Mouse (Mus musculus): ENCODE measurements at regions not wholly inside any gene's neighbourhood (a gene's known extent, or its start where the extent isn't known, plus 50 kb on each side); places are given as distances from the start of the nearest gene placed in this dataset.
A peak's percentile ranks its signal among the peaks of the same experiment; 100 is the strongest.

DNA sequence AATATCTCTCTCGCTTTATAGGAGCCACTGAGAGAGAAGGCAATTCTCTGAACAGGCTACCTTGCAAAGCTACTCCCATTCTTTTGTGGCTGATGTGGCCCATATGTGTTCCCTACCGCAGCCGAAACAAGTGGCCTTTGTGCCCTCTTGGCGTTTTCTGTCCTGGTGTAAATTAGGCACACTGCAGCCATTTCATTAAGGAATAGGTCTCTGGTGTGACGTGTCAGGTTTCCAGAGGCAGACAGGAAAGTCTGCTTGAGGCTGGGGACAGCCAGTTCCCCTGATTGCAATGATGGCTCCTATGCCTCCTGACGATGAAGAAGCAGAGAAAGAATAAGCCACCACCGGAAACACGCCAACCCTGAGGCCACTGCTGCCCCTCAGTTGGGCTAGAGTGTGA is 59.3 kb upstream of the Bcor start:
- Histone ChIP-seq H3K27ac (replicated peaks) (no peak overlapping the region), H3K4me1 (no peaks in the 10 kb centered on the region), H3K36me3 (no peaks in the 10 kb centered on the region), H3K27me3 (ENCODE audit: low read depth, poor library complexity, severe bottlenecking) (peaks cover 26% of the 10 kb centered on the region), H3K9me3 (replicated peaks) (no peaks in the 10 kb centered on the region), H3K4me3 (no peak overlapping the region)
- 75% methylated on average over 8 of the region's 8 CpGs for WGBS
- DNase-seq (ENCODE audit: low spot score), result no peak

GRCm38 (mm10) chrX:12224314-12224713 is 64.2 kb upstream of the Bcor start:
- Histone ChIP-seq H3K4me1 (peaks cover 13% of the 10 kb centered on the region), H3K9me3 (replicated peaks) (no peaks in the 10 kb centered on the region), H3K4me3 (no peak overlapping the region), H3K36me3 (no peaks in the 10 kb centered on the region), H3K27me3 (ENCODE audit: low read depth, poor library complexity, severe bottlenecking) (peaks cover 55% of the 10 kb centered on the region), H3K27ac (replicated peaks) (no peak overlapping the region)
- WGBS, result 73% methylated on average over 4 of the region's 4 CpGs
- DNase-seq (ENCODE audit: low spot score), result no peak

DNA sequence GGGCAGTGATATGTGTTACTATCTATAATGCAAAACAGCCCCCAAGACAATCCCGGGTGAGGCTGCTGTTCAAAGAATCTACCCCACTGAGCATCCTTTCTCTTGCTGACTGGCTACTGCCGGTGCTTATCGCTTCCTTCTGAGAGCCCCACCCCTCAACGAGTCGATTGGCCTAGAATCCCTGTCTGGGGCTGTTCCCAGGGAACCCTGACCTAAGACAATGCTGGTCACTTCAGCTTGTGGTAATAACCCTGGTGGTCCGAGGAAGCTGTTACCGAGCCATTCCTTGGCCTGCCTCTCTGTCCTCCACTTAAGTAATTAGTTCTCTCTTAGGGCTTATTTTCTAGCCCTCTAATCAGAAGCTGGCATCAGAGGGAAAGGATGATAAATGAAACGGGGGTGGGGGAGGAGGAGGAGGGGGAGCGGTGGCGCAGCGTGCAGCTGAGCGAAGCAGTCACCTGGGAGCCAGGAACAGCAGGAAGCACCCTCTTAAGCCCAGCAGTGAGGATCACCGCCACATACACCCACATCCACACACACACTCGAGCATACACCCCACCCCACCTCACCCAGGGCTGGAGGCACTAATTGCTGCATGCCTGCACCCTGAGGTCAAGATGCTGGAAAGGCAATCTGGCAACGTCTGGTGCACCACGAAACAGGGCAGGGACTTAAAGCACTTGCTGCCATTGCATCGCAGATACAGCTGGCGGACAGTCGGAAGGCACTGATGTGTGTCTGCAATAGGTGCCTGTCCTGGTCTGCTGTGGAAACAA is 65.1 kb upstream of the Bcor start:
- H3K9me3 ChIP-seq (replicated peaks), result no peaks in the 10 kb centered on the region
- peak overlapping the region; percentile 39 for H3K4me3 ChIP-seq
- WGBS, result 13% methylated on average over 18 of the region's 19 CpGs
- peaks cover 13% of the 10 kb centered on the region for H3K4me1 ChIP-seq
- H3K27ac ChIP-seq (replicated peaks), result peak overlapping the region; percentile 13; the same call in 1 of the 2 replicates
- peaks cover 51% of the 10 kb centered on the region for H3K27me3 ChIP-seq (ENCODE audit: low read depth, poor library complexity, severe bottlenecking)
- no peaks in the 10 kb centered on the region for H3K36me3 ChIP-seq
- DNase-seq (ENCODE audit: low spot score), result peak; percentile 12

DNA sequence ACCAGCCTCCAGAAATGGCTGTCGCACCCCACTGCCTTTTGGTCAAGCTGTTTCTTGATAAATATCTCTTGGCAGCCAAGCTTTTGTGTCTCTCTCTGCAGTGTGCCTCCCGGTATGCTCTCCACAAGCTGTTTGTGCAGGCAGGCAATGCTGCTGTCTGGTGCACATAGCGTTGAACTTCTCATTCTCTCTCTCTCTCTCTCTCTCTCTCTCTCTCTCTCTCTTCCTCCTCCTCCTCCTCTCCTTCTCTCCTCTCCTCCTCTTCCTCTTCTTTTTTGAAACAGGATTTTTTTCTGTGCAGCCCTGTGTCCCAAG is 65.7 kb upstream of the Bcor start:
- H3K27me3 ChIP-seq (ENCODE audit: low read depth, poor library complexity, severe bottlenecking), result peaks cover 51% of the 10 kb centered on the region
- H3K9me3 ChIP-seq (replicated peaks), result no peaks in the 10 kb centered on the region; the same call in 1 of the 2 replicates
- no peaks in the 10 kb centered on the region for H3K36me3 ChIP-seq
- peaks cover 13% of the 10 kb centered on the region for H3K4me1 ChIP-seq
- H3K27ac ChIP-seq (replicated peaks), result 0 out of 2 replicates have a peak overlapping the region, but pooled peaks have one; percentile 13
- WGBS, result 23% methylated on average over 3 of the region's 3 CpGs
- no peak for DNase-seq (ENCODE audit: low spot score)
- H3K4me3 ChIP-seq, result peak overlapping the region; percentile 39

DNA sequence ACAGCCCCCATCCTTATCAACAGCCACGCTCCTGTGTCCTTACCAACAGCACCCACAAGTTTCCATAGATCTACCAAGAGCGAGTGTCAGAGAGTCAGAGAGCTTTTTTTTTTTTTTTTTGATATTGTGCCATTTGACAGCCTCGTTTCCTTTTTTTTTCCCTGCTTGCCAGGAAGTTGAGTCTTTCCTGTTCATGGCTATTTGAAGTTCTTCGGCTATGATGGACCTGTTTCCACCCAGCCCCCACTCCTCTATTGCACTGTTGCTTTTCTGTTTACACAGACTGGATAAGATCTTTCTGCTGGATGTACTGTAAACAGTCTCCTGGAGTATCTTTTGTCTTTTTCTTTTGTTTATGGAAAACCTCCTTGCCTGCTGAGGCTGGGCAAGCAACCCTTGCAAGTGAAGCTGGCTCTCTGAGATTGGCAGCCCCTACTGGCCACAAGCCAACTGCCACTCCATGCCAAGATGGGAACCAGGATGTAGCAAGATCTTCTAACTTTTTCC is 80.4 kb upstream of the Bcor start:
- Histone ChIP-seq H3K27me3 (ENCODE audit: low read depth, poor library complexity, severe bottlenecking) (no peaks in the 10 kb centered on the region), H3K36me3 (no peaks in the 10 kb centered on the region), H3K27ac (replicated peaks) (no peak overlapping the region), H3K4me1 (no peaks in the 10 kb centered on the region), H3K4me3 (no peak overlapping the region), H3K9me3 (replicated peaks) (peaks cover 4% of the 10 kb centered on the region; the same call in 1 of the 2 replicates)
- DNase-seq (ENCODE audit: low spot score), result no peak
- WGBS, result 65% methylated on average over 4 of the region's 4 CpGs

DNA sequence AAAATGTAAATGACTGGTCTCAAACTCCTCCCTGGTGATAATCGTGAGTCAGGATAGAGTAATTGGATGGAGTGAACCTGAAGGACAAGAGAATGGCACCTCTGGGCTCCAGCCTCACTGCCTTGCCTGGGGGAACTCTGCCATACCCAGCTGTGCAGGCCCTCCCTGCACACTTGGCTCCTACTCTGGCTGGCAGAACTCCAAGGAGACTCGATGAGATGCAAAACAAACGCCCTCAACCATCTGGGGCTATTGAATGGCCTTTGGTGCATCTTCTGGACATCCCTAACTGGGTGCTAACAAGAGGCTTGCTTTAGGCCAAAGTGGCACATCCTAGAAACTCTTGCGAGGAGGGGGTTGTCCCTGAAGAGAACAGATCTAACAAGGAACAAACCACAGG is 81.6 kb upstream of the Bcor start:
- Histone ChIP-seq H3K27ac (replicated peaks) (no peak overlapping the region), H3K27me3 (ENCODE audit: low read depth, poor library complexity, severe bottlenecking) (no peaks in the 10 kb centered on the region), H3K36me3 (no peaks in the 10 kb centered on the region), H3K4me1 (no peaks in the 10 kb centered on the region), H3K9me3 (replicated peaks) (peaks cover 4% of the 10 kb centered on the region; the same call in 1 of the 2 replicates), H3K4me3 (no peak overlapping the region)
- 74% methylated on average over 4 of the region's 4 CpGs for WGBS
- no peak for DNase-seq (ENCODE audit: low spot score)

DNA sequence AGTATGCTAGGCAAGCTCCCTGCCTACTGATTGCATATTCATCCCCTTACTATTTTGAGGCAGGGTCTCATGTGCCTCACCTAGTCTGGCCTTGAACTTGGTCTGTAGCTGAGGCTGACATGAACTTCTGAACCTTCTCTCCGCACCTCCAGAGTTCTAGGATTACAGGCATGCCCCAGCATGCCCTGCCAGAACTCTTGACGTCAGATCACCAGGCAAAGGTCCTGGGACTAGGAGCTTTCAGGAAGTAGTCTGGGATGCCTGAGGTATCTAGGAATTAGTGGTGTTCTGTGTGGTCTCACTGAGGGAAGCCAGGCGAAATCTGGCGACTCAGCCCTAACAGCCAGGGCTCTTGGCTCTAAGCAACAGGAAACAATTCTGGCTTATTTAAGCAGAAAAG is 88.9 kb upstream of the Bcor start:
- no peak for DNase-seq (ENCODE audit: low spot score)
- Histone ChIP-seq H3K27me3 (ENCODE audit: low read depth, poor library complexity, severe bottlenecking) (peaks cover 44% of the 10 kb centered on the region), H3K4me1 (peaks cover 5% of the 10 kb centered on the region), H3K9me3 (replicated peaks) (peaks cover 4% of the 10 kb centered on the region; the same call in 1 of the 2 replicates), H3K36me3 (no peaks in the 10 kb centered on the region), H3K4me3 (no peak overlapping the region), H3K27ac (replicated peaks) (no peak overlapping the region)
- 64% methylated on average over 4 of the region's 4 CpGs for WGBS

- WGBS, result 84% methylated on average over 4 of the region's 4 CpGs
- H3K4me1 ChIP-seq, result peaks cover 5% of the 10 kb centered on the region
These were observed 89.8 kb upstream of the Bcor start for GRCm38 (mm10) chrX:12249911-12250310.

DNA sequence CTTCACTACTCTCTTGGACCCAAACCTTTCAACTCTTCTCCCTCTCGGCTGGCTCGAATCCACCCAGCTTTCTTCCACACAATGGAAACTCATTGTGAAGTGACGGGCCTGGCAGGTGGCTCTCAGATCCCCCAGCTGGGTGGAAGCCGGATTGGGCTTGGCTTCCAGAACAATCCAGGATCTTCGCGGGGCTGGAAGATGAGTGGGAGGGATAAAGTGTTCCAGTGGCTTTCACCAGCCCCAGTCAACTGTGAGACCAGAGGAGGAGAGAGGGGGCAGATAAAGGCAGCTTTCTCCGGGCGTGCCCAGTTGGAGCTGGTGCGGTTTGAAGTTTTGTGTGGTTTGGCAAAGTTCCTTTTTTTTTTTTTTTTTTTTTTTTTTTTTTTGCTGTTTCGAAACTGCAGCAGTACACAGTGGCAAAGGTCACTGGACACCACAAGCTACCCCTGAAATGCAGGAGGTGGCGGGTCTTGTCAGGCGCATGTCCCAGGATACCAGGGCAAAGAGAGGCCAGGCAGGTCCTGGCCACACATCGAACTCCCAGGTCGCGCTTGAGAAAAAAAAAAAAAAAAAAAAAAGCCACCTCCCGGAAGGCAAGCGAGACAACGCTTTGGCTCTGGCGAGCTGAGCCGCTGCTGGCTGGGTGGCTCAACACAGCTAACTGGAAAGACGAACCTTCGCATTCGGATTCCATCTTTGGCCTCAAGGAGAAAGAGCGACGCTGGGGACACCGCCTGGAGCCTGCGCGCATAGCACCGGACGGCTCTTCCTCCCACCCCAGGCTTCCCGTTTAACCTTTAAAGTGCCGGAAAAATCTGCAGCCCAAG is 91.9 kb upstream of the Bcor start:
- Histone ChIP-seq H3K27me3 (ENCODE audit: low read depth, poor library complexity, severe bottlenecking) (peaks cover 59% of the 10 kb centered on the region), H3K4me3 (peak overlapping the region; percentile 45), H3K9me3 (replicated peaks) (no peaks in the 10 kb centered on the region), H3K27ac (replicated peaks) (no peak overlapping the region; the same call in 1 of the 2 replicates), H3K4me1 (peaks cover 5% of the 10 kb centered on the region), H3K36me3 (no peaks in the 10 kb centered on the region)
- 15% methylated on average over 32 of the region's 32 CpGs for WGBS
- peak; percentile 75 for DNase-seq (ENCODE audit: low spot score)

More at GRCm38 (mm10) chrX:12249911-12250310, 89.8 kb upstream of the Bcor start:
- Histone ChIP-seq H3K27me3 (ENCODE audit: low read depth, poor library complexity, severe bottlenecking) (peaks cover 44% of the 10 kb centered on the region), H3K27ac (replicated peaks) (no peak overlapping the region), H3K36me3 (no peaks in the 10 kb centered on the region), H3K9me3 (replicated peaks) (no peaks in the 10 kb centered on the region), H3K4me3 (no peak overlapping the region)
- DNase-seq (ENCODE audit: low spot score), result no peak

- 20% methylated on average over 16 of the region's 16 CpGs for WGBS
- H3K9me3 ChIP-seq (replicated peaks), result no peaks in the 10 kb centered on the region
- H3K36me3 ChIP-seq, result no peaks in the 10 kb centered on the region
- peak overlapping the region; percentile 45 for H3K4me3 ChIP-seq
- peaks cover 5% of the 10 kb centered on the region for H3K4me1 ChIP-seq
- peaks cover 65% of the 10 kb centered on the region for H3K27me3 ChIP-seq (ENCODE audit: low read depth, poor library complexity, severe bottlenecking)
- no peak for DNase-seq (ENCODE audit: low spot score)
- peak overlapping the region; percentile 59; the same call in 1 of the 2 replicates for H3K27ac ChIP-seq (replicated peaks)
These were observed 92.5 kb upstream of the Bcor start for GRCm38 (mm10) chrX:12252680-12253021.

DNA sequence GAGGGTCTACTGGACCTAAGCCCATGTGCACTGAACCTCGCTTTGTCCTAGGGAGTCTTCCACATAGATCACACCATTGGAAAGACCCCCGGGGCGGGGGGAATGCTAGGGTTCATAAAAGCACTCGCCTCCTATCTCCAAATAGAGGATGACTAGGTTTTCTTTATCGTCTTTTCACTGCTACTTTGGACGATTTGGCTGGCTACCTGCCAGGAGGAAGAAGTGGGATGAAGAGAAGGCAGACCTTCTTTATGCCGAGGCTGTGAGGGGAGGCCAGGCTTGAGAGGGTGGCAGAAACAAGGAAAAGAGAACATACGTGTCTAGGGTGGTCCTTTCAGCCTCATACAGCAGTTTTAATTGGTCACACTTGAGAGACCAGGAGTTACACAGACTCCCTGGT is 96.6 kb upstream of the Bcor start:
- Histone ChIP-seq H3K4me3 (no peak overlapping the region), H3K27me3 (ENCODE audit: low read depth, poor library complexity, severe bottlenecking) (peaks cover 74% of the 10 kb centered on the region), H3K9me3 (replicated peaks) (no peaks in the 10 kb centered on the region), H3K27ac (replicated peaks) (no peak overlapping the region), H3K36me3 (no peaks in the 10 kb centered on the region), H3K4me1 (peaks cover 2% of the 10 kb centered on the region)
- no peak for DNase-seq (ENCODE audit: low spot score)
- 85% methylated on average over 8 of the region's 8 CpGs for WGBS

- H3K27ac ChIP-seq (replicated peaks), result no peak overlapping the region
- DNase-seq (ENCODE audit: low spot score), result no peak
These were observed 103.7 kb upstream of the Bcor start for GRCm38 (mm10) chrX:12263834-12264233.

DNA sequence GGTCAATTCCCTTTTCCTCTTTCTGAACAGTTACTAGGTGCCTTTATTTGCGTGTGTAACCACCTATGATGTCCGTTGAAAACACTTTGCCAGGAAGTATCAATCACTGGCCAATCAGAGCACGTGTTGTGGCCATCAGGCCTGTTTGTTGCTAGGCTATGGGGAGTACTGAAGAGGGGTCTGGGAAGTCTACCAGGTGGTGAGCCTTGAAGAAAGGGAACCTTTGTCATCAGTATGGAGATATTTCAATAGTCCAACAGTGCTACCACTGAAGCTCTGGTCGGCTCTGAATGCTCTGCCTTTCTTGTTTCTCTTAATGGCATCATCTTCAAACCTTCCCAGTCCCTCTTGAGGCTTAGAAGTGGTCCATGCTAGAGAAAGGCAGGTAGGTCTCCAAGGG is 124.6 kb upstream of the Bcor start:
- Histone ChIP-seq H3K4me3 (no peak overlapping the region), H3K27ac (replicated peaks) (no peak overlapping the region), H3K4me1 (peaks cover 50% of the 10 kb centered on the region), H3K27me3 (ENCODE audit: low read depth, poor library complexity, severe bottlenecking) (peaks cover 89% of the 10 kb centered on the region), H3K9me3 (replicated peaks) (no peaks in the 10 kb centered on the region), H3K36me3 (no peaks in the 10 kb centered on the region)
- DNase-seq (ENCODE audit: low spot score), result no peak
- 72% methylated on average over 4 of the region's 4 CpGs for WGBS

More at GRCm38 (mm10) chrX:12263834-12264233, 103.7 kb upstream of the Bcor start:
- Histone ChIP-seq H3K4me3 (no peak overlapping the region), H3K27me3 (ENCODE audit: low read depth, poor library complexity, severe bottlenecking) (peaks cover 36% of the 10 kb centered on the region), H3K36me3 (no peaks in the 10 kb centered on the region), H3K4me1 (peaks cover 13% of the 10 kb centered on the region), H3K9me3 (replicated peaks) (no peaks in the 10 kb centered on the region; the same call in 1 of the 2 replicates)
- 84% methylated on average over 6 of the region's 6 CpGs for WGBS
